Mouse (Mus musculus) hindbrain, embryonic 12.5 days (tissue): Measurements from ENCODE around the gene Rce1. TPM values are rescaled to one million over a fixed set of nuclear protein-coding genes. Genes with fewer than 3 reads are reported as not detected.
"Not testable (repeated sequence)": the region's sequence is repeated elsewhere in the genome, so short reads cannot be mapped to it uniquely, and the experiment has no call there.

ENCODE experiments used
- ATAC-seq: fragments of 200-750 bp; cut with Nextera tagmentation; 2 replicates; pipeline ENCODE4 v1.8.0; 2017; ENCODE audit warnings: moderate TSS enrichment; ENCODE audit not compliant: low FRiP score
- H3K27ac ChIP-seq: fragments of 300-500 bp; sonication (generic); 2 replicates; pipeline ENCODE4 v1.5.1; 2016; ENCODE audit warnings: mild to moderate bottlenecking
- H3K27me3 ChIP-seq: fragments of 300-500 bp; sonication (generic); 2 replicates; pipeline ENCODE4 v1.6.1; 2016; ENCODE audit warnings: mild to moderate bottlenecking
- H3K36me3 ChIP-seq: fragments of 300-500 bp; sonication (generic); 2 replicates; pipeline ENCODE4 v1.6.1; 2016; ENCODE audit warnings: mild to moderate bottlenecking
- H3K4me1 ChIP-seq: fragments of 300-500 bp; sonication (generic); 2 replicates; pipeline ENCODE4 v1.6.1; 2016
- H3K4me2 ChIP-seq: fragments of 300-500 bp; sonication (generic); replicated peaks from 2 replicates; pipeline ENCODE4 v1.6.1; 2016; ENCODE audit warnings: mild to moderate bottlenecking
- H3K4me3 ChIP-seq: fragments of 300-500 bp; sonication (generic); 2 replicates; pipeline ENCODE4 v1.5.1; 2016; ENCODE audit warnings: mild to moderate bottlenecking
- H3K9ac ChIP-seq: fragments of 300-500 bp; sonication (generic); 2 replicates; pipeline ENCODE4 v1.6.1; 2016; ENCODE audit warnings: mild to moderate bottlenecking, moderate library complexity
- H3K9me3 ChIP-seq: fragments of 300-500 bp; sonication (generic); replicated peaks from 2 replicates; pipeline ENCODE4 v1.6.1; 2016; ENCODE audit warnings: mild to moderate bottlenecking
- WGBS: fragments of 180-500 bp; shearing (Covaris S2); methylation state at CpG from one replicate; pipeline ENCODE4 v1.1.7; 2016; 5-methylcytosine and 5-hydroxymethylcytosine counted together
- polyA plus RNA-seq: library from polyadenylated mRNA; unstranded; fragments of >200 nt; fragmentation: Nextera tagmentation; extraction: Ambion mirVana; gene quantifications from 2 replicates; pipeline ENCODE4 v1.2.1, GENCODE M21; 2016

Rce1 gene
- polyA plus RNA-seq, 1 experiment from 2014 or later: 62.9 TPM

- H3K27me3 ChIP-seq: no peaks in the 10 kb centered on the region
- no peak overlapping the region for H3K27ac ChIP-seq
- peaks cover 16% of the 10 kb centered on the region for H3K4me1 ChIP-seq
- no peaks in the 10 kb centered on the region for H3K9me3 ChIP-seq
- no peak overlapping the region for H3K4me3 ChIP-seq
- no peak overlapping the region for H3K9ac ChIP-seq
- peaks cover 27% of the 10 kb centered on the region for H3K36me3 ChIP-seq
- no peak for ATAC-seq
- 86% methylated on average over 4 of the region's 4 CpGs for WGBS
- H3K4me2 ChIP-seq: no peak overlapping the region
Measured at GRCm38 (mm10) chr19:4608511-4608910, 16.9 kb downstream of the Rce1 start.

DNA sequence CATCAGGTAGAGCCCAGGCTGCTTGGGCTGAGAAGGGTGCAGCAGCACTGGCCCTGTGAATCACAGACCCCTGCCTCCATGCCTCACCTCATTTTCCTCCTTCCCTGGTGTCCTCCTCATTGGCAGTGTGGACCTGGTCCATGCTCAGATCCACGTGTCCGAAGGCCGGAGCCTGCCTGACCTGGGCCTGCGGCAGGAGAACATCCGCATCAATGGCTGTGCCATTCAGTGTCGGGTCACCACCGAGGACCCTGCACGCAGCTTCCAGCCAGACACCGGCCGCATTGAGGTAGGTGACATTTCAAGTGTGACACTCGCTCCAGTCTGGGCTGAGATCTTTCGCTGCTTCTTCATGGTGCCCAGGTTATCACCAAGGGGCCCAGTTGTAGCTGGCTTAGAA is 18.0 kb downstream of the Rce1 start:
- Histone ChIP-seq H3K9ac (no peak overlapping the region), H3K27ac (no peak overlapping the region), H3K36me3 (peaks cover 16% of the 10 kb centered on the region), H3K4me2 (no peak overlapping the region), H3K9me3 (no peaks in the 10 kb centered on the region), H3K4me1 (peaks cover 5% of the 10 kb centered on the region; the same call in 1 of the 2 replicates), H3K4me3 (no peak overlapping the region), H3K27me3 (no peaks in the 10 kb centered on the region)
- 93% methylated on average over 12 of the region's 12 CpGs for WGBS
- no peak for ATAC-seq

DNA sequence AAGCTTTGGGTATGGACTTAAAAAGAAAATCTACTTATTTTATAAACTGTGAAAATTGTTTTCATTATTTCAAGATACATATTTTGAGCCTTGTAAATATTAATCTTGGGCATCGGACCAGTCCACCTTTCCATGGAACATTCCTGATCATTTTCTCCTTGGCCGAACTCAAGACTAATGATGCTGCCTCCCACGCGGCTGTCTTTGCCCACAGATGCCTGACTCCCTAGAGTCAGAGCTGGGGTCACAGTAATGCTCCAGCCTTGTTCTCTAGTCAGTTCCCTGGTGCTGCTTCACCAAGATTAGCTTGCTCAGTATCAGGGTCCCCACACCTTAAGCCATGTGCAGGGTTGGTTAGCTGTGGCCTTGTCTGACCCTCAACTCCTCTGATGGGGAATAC is 19.8 kb downstream of the Rce1 start:
- H3K4me3 ChIP-seq: no peak overlapping the region
- no peak overlapping the region for H3K4me2 ChIP-seq
- no peaks in the 10 kb centered on the region for H3K27me3 ChIP-seq
- H3K4me1 ChIP-seq: no peaks in the 10 kb centered on the region
- WGBS: 81% methylated on average over 4 of the region's 4 CpGs
- no peak overlapping the region for H3K27ac ChIP-seq
- no peaks in the 10 kb centered on the region for H3K9me3 ChIP-seq
- no peaks in the 10 kb centered on the region for H3K36me3 ChIP-seq
- H3K9ac ChIP-seq: no peak overlapping the region
- no peak for ATAC-seq

- Histone ChIP-seq H3K9me3 (no peaks in the 10 kb centered on the region), H3K4me1 (no peaks in the 10 kb centered on the region), H3K9ac (no peak overlapping the region), H3K27me3 (no peaks in the 10 kb centered on the region), H3K4me3 (no peak overlapping the region), H3K4me2 (no peak overlapping the region), H3K27ac (no peak overlapping the region), H3K36me3 (no peaks in the 10 kb centered on the region)
- whole genome bisulfite sequencing: 41% methylated on average over 24 of the region's 24 CpGs
- ATAC-seq: no peak
Measured at GRCm38 (mm10) chr19:4603801-4604723, 21.4 kb downstream of the Rce1 start.

DNA sequence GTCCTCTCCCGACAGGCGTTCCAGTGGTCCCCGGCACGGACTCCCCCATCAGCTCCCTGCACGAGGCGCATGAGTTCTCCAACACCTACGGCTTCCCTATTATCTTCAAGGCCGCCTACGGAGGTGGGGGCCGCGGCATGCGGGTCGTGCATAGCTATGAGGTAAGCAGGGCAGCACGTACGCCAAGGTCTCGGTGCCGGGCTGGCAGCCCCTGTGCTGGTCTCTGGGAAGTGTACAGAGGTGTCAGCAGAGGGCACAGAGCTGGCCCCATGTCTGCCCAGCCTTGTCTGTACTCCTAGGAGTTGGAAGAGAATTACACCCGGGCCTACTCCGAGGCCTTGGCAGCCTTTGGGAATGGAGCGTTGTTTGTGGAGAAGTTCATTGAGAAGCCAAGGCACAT is 23.0 kb downstream of the Rce1 start:
- Histone ChIP-seq H3K9ac (no peak overlapping the region), H3K4me3 (no peak overlapping the region), H3K4me2 (no peak overlapping the region), H3K9me3 (no peaks in the 10 kb centered on the region), H3K4me1 (no peaks in the 10 kb centered on the region), H3K27me3 (no peaks in the 10 kb centered on the region), H3K36me3 (no peaks in the 10 kb centered on the region), H3K27ac (no peak overlapping the region)
- no peak for ATAC-seq
- WGBS: 89% methylated on average over 20 of the region's 20 CpGs

- ATAC-seq: no peak
- no peaks in the 10 kb centered on the region for H3K36me3 ChIP-seq
- 85% methylated on average over 2 of the region's 2 CpGs for WGBS
- no peak overlapping the region for H3K27ac ChIP-seq
- H3K4me2 ChIP-seq: no peak overlapping the region
- H3K9me3 ChIP-seq: no peaks in the 10 kb centered on the region
- H3K9ac ChIP-seq: no peak overlapping the region
- H3K27me3 ChIP-seq: no peaks in the 10 kb centered on the region
- H3K4me1 ChIP-seq: no peaks in the 10 kb centered on the region
- no peak overlapping the region for H3K4me3 ChIP-seq
Measured at GRCm38 (mm10) chr19:4596071-4596470, 29.4 kb downstream of the Rce1 start.

DNA sequence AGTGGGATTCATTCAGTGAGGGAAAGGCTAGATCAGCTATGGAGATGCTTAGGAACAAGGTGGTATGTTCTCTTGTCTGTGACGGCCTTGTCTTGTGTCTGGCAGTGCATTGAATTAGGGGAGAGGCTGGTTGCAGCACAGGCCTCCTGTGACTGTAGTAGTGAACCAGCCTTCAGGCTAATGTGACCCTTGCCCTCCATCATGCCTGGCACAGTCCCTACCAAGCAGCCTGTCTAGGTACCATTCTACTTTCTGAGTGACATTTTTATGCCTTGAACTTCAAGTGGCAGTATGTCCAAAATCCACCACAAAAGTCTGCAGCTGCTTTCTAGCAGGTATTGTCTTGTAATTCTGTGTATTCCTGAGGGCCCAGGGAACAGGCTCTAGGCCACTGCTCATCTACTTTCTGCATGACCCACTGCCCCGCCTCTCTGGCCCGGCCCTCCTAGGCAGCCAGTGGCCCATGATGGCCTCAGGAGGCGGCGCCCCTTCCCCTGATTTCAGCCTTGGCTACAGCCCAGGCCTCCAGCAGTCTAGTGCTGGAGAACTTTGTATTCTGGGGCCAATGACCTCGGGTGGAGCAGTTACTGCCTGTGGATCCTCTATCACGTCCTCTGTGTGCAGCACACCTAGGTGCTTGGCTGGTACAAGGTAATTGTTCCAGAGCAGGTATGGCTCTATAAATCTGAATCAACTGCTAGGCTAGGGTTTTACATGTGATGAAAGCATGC is 31.5 kb downstream of the Rce1 start:
- Histone ChIP-seq H3K4me3 (no peak overlapping the region), H3K36me3 (no peaks in the 10 kb centered on the region), H3K4me2 (no peak overlapping the region), H3K4me1 (no peaks in the 10 kb centered on the region), H3K9ac (no peak overlapping the region), H3K27me3 (no peaks in the 10 kb centered on the region), H3K27ac (no peak overlapping the region), H3K9me3 (no peaks in the 10 kb centered on the region)
- ATAC-seq: no peak
- 52% methylated on average over 7 of the region's 7 CpGs for WGBS

DNA sequence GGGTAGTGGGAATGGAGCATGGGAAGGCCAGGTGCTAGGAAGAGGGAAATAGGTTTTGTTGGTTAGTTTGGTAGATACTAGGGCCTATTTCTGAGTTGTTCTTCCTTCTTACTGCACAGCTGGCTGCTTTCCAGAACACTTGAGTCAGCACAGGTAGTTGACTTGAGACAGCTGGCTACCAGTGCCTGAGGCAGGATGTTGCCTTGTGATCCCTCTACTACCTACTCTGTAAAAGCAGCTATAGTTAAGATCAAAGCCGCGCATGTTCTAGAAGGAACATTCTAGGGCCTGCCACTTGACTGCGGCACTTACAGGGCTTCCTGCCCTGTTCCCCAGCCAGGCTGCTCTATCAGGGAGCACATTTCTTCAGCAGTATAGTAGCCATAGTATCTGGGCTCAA is 35.4 kb downstream of the Rce1 start:
- H3K9ac ChIP-seq: no peak overlapping the region
- no peaks in the 10 kb centered on the region for H3K27me3 ChIP-seq
- no peak overlapping the region for H3K27ac ChIP-seq
- 95% methylated on average over 3 of the region's 3 CpGs for WGBS
- no peak for ATAC-seq
- H3K9me3 ChIP-seq: no peaks in the 10 kb centered on the region
- H3K4me1 ChIP-seq: no peaks in the 10 kb centered on the region
- no peak overlapping the region for H3K4me3 ChIP-seq
- H3K36me3 ChIP-seq: no peaks in the 10 kb centered on the region
- H3K4me2 ChIP-seq: no peak overlapping the region

DNA sequence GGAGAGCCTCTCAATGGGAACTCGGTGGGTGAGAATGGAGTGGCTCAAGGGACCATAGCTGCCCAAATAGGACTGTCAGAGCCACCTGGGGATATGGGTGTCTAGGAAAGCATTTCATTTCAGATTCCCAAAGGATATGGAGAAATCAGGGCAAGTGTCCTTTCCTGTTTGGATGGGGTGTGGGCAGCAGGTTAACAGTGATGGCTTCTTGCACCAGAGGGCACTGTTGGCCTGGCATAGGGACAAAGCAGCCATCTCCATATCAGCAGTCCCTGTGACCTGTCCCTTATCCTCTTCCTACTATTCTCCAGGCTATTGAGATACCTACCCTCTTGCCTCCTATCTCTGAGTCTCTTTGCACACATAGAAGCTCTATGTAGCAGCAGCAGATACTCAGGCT is 36.4 kb downstream of the Rce1 start:
- Histone ChIP-seq H3K9ac (no peak overlapping the region), H3K27ac (no peak overlapping the region), H3K27me3 (no peaks in the 10 kb centered on the region), H3K36me3 (no peaks in the 10 kb centered on the region), H3K4me3 (no peak overlapping the region), H3K4me1 (no peaks in the 10 kb centered on the region), H3K9me3 (no peaks in the 10 kb centered on the region), H3K4me2 (no peak overlapping the region)
- WGBS: 76% methylated on average over 1 of the region's 1 CpGs
- ATAC-seq: no peak

GRCm38 (mm10) chr19:4588430-4588829 is 37.0 kb downstream of the Rce1 start:
- no peaks in the 10 kb centered on the region for H3K36me3 ChIP-seq
- no peaks in the 10 kb centered on the region for H3K4me1 ChIP-seq
- H3K9me3 ChIP-seq: no peaks in the 10 kb centered on the region
- no peak overlapping the region for H3K27ac ChIP-seq
- H3K27me3 ChIP-seq: no peaks in the 10 kb centered on the region
- H3K9ac ChIP-seq: no peak overlapping the region
- no peak for ATAC-seq
- H3K4me3 ChIP-seq: no peak overlapping the region
- WGBS: 74% methylated on average over 3 of the region's 3 CpGs
- no peak overlapping the region for H3K4me2 ChIP-seq

DNA sequence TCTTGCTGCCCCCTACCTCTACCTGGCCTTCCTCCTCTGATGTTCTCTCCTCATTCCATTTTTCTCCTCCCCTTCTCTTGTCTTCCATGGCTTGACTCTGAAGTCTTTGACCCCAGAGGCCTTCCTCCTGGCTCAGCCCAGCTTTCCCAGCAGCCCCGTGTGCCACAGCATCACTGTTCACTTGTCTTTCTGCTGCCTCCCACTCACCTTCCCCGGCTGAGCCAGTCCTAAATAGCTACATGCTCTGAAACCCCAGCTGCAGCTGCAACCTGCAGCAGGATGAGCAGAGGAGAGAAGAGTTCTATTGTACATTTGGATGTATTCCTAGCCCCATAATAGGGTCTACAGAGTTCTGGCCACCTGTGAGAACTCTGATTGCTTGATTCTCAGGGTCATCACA is 38.0 kb downstream of the Rce1 start:
- no peaks in the 10 kb centered on the region for H3K9me3 ChIP-seq

DNA sequence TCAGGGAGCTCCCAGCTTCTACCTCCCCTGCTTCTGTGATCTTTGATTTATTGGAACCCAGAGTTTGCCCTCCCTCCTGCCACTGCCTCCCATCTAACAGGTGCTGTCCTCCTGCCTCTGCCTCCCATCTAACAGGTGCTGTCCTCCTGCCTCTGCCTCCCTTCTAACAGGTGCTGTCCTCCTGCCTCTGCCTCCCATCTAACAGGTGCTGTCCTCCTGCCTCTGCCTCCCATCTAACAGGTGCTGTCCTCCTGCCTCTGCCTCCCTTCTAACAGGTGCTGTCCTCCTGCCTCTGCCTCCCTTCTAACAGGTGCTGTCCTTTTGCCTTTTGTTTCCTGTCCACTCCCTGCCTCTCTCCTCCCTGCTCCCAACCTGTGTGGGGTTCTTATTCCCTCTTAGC is 38.7 kb downstream of the Rce1 start:
- H3K27ac ChIP-seq, H3K36me3 ChIP-seq, H3K9me3 ChIP-seq, H3K9ac ChIP-seq, H3K4me1 ChIP-seq, H3K4me3 ChIP-seq, ATAC-seq, H3K4me2 ChIP-seq, H3K27me3 ChIP-seq: not testable (repeated sequence)

More for the DNA sequence above, 38.0 kb downstream of the Rce1 start:
- no peaks in the 10 kb centered on the region for H3K27me3 ChIP-seq
- no peaks in the 10 kb centered on the region for H3K36me3 ChIP-seq
- no peak overlapping the region for H3K4me2 ChIP-seq
- no peak for ATAC-seq
- no peak overlapping the region for H3K27ac ChIP-seq
- WGBS: 63% methylated on average over 2 of the region's 2 CpGs
- no peak overlapping the region for H3K4me3 ChIP-seq
- no peak overlapping the region for H3K9ac ChIP-seq
- H3K4me1 ChIP-seq: no peaks in the 10 kb centered on the region

- H3K27me3 ChIP-seq: no peaks in the 10 kb centered on the region
- H3K27ac ChIP-seq: no peak overlapping the region
- H3K4me3 ChIP-seq: no peak overlapping the region
- no peak for ATAC-seq
- H3K4me2 ChIP-seq: no peak overlapping the region
- H3K36me3 ChIP-seq: no peaks in the 10 kb centered on the region
- no peaks in the 10 kb centered on the region for H3K4me1 ChIP-seq
- whole genome bisulfite sequencing: 67% methylated on average over 2 of the region's 2 CpGs
- no peak overlapping the region for H3K9ac ChIP-seq
- H3K9me3 ChIP-seq: no peaks in the 10 kb centered on the region
Measured at GRCm38 (mm10) chr19:4583856-4584255, 41.6 kb downstream of the Rce1 start.
